Mouse (Mus musculus) NIH3T3 (cell line): ENCODE measurements at regions not wholly inside any gene's neighbourhood (a gene's known extent, or its start where the extent isn't known, plus 50 kb on each side); places are given as distances from the start of the nearest gene placed in this dataset.

Source experiments
- DNase-seq: peaks from one replicate; pipeline ENCODE4 v3.0.0-alpha.2; 2012; ENCODE audit warnings: low read depth

DNA sequence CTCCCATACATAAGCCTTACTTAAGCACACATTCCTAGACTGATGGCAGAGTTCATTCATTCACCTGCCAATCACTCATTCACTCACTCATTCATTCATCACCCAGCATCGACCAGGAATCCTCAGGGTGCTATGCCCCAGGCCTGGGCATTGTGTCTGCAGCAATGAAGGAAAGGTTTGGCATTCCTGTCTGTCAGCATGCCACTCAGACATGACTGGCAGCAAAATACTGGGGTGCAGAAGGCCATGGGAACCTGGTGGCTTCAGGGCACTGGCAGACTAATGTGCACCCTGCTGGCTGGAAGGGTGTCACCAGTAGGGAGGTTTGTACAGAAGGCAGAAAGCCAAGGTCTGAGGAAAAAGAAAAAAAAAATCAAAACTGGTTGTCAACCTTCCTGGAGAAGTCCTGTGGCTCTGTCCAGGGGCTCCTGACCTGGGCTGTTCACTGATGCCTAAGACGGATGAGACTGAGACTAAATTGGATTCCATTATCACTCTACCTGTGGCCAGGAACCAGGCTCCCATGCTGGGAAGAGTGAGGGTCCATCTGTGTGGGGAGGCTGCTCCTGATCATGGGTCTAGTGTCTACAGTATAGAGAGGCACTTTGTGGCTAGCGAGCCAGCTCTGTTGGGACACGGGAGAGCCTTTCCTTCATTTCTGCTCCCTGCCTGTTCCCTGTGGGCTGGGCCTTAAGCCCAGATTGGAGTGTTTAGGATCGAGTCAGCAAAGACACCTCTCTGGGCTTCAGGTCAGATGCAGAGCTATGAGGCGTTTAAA, 104.1 kb downstream of the Cstad start:
- DNase-seq: no peak

DNA sequence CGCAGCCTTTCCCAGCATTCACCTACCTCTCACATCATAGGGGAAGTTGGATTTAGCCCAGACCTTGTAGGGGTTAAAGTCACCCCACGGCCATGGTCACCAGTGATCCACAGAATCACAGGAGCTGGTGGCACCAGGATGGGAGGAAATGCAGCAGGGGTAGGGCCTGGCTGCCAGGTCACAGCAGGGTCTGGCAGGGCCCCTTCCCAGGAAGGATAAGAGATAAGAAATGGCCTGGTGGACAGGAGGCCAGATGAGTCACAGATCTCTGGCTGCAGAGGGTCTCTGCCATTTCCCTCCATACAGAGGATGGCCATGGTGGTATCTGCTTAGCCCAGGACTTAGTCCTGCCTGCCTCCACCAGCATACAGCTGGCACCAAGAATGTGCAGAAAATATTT, 103.0 kb downstream of the Cstad start:
- DNase-seq: no peak

DNA sequence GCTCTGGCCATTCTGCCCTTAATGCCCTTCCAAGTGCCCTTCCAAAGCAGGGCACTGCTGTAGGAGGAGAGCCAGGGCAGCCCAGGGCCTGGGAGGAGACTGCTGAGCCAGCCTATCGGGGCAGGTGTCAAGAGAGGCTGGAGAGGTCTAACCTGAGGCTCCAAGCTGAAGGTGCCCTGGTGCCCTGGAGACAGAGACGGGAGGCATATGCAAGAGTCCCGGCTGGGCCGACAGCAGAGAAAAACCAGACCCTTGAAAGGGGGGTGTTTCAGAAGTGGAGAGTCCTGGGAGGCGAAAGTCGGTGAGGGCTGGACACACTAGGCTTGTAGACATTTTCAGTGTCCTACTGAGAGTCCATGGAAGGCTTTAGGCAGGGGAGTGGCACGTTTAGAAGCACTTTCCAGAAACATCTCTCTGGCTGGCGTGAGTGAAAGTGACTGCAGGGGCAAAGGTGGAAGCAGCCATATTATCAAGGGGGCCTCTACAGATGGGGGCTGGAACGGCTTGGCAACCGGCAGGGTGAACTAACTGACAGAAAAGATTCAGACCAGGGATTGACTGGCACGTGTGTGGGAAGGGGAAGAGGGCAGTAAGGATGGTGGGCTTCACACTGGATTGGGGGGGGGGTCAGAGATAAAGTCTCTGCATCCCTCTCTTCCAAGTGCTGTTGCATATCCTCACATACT, 101.1 kb downstream of the Cstad start:
- no peak for DNase-seq

DNA sequence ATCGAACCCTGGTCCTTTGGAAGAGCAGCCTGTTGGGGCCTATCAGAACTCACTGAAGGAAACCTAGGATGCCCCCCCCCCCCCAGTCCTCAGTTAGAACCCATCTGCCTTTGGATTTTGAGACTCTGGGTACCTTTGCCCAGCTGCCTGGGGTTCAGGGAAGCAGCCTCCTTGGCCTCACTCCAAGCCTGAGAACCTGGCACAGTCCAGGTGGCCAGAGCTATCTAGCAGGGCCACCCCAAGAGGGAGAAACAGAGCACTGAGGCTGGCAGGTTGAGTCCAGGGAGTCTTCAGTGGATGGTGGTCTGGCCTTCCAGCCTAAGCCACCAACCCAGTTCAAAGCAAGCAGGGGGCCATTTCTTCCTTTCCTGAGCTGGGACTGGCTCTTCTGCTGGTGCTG, 100.2 kb downstream of the Cstad start:
- no peak for DNase-seq

DNA sequence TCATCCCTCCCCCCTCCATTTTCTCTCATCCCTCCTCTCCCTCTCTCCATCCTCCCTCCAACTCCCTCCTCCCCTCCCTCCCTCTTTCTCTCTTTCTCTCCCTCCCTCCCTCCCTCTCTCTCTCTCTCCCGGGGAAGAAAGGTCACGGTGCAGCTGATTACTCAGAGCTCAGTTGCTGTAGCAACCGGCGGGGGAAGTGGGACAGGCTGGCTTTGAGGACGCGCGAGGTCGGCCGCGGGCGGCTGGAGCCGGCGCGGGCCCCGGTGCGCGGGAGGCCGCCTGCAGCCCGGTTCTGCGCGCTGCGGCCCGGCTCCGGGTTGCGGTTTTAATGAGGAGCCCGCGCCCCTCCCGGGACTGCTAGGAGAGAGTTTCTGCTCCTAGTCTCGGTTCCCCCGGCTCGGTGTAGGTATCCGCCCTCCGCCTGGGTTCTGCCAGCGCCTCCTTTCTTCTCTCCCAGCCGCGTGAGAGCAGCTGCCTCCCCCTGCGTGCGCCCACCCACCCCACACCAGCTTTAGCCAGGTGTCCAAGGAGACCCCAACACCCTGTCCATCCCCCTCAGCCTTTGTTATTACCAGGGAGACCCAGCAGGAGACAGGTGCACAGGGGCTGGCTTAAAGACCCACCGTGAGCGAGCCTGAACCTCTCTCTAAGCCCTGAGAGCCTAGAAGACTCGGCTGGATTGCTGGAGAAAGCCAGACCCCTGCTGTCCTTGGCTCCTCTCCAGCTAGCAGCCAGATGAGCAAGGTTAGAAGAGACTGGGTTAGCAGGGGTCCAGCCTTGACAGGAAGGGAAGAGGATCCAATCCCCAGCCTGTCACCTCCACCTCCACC, 98.6 kb downstream of the Cstad start:
- peak; percentile 95 for DNase-seq

DNA sequence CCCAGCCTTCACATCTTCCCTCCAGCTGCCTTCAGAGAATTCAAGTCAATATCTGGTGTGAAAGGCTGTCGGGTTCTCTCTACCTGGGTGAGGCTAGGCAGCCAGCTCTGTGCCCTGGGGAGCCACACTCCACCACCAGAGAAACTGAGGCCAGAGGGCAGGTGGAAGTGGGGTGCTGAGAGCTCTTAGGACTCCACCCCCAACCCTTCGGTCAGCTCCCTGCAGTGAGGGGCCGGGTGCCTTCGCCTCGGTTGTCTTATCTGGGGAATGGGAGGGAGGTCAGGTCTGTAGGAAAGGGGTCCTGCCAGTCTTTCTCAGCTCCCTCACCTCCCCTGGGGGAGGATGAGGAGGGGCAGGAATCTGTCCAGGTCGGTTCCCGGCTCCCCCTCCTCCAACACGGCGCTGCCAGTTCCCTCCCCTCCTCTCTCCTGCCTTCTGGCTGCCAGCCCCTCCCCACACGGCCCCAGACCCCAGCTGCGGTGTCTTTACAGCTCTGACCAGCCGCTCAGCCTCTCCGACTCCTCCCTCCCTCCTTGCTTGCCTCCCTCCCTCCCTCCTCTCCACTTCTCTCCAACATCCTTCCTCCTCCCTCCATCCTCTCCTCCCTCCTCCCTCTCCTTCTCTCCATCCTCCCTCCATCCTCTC, 97.8 kb downstream of the Cstad start:
- no peak for DNase-seq

DNA sequence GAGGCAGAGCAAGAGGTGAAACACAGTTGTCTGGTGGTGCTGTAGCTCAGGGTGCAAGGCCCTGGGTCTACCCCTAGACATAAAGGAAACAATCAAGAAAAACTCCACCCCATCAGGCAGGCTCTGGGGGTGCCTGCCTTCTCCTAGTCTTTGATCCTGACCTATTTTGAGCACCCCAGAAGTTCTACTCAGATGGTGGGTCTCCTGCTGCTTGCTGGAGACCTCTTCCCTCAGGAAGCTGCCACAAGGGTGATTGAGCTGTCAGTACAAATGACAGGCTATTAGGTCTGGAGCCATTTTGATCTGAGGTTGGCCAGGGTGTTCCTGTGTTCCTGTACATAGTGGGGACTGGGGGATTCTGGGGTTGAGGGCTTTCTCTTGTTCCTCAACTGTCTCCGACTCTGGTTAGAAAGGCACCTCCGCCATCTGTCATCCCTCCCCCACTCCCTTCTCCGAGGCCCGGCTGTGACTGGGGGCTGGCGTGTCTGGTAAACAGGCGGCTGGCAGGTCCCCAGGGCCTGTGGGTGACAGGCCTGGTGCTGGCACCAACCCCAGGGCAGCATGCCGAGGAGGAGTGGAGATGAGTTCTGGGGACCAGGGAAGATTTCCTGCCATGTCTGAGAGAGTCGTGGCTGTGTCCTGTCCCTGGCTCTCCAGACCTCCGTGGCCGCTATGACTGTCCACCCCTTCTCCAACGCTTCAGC, 97.2 kb downstream of the Cstad start:
- DNase-seq: no peak

DNA sequence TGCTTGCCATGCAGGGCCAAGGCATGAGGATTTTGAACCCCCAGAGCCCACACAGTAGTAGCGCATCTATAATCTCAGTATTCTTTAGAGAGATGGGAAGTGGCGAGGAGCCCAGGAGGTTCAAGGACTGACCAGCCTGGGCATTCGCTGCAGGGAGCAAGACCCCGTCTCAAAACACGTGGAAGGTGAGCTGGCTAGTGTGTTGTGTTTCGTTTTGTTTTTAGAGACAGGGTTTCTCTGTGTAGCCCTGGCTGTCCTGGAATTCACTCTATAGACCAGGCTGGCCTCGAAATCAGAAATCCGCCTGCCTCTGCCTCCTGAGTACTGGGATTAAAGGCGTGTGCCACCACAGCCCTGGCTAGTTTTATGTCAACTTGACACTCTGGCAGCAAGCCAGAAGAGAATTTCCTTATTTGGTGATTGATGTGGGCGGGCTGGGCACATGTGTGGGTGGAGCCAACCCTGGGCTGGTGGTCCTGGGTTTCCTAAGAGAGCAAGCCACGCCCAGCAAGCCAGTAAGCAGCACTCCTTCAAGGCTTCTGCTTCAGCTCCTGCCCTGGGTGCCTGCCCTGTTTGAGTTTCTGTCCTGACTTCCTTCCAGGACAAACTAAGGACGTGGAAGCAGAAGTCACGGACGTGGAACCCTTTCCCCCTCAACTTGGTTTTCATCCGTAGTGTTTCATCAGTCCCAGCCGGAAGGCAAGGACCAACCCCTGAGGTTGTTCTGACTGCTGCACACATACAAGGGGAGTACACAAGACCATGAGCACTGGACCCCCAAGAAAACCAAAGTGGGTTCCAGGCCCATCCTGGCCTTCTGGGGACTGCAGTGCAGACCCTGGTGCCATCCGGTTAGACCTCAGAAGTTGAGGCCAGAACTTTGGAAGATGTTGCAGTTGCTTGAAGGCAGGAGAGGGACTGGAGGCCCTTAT, 96.4 kb downstream of the Cstad start:
- DNase-seq: peak; percentile 54

DNA sequence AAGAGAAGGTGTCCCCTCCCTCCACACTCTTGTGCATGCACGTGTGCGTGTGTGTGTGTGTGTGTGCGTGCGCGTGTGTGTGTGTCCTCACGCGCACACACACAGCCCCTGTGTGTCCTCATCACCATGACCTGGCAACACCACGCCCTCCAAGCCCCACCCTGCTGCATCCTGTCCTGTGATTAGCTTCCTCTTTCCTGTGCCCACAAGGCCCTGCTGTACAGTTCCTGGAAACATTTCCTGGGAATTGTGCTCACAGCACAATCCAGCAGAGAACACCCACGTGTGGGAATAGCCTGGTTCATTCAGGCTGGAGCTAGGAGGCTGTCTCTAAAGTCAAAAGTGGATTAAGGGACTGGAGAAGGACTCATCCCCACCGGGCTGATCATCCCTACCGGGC, 95.5 kb downstream of the Cstad start:
- DNase-seq: no peak

DNA sequence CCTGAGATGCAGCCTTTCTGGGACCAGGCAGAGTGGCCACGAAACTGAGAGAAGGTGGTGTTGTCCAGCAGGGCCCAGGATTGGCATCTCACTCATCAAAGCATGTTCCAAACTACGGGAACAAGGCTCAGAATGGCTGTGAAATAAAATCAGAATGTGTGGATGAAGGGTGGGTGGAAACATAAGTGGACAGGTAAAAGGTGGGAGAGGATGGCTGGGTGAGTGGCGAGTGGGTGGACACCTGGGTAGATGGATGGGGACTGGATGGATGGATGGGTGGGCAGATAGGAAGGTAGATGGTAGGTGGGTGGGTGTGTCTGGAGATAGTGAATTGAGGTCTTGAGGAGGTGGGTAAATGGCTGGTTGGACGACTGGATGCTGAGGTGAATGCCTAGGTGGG, 93.6 kb downstream of the Cstad start:
- no peak for DNase-seq

DNA sequence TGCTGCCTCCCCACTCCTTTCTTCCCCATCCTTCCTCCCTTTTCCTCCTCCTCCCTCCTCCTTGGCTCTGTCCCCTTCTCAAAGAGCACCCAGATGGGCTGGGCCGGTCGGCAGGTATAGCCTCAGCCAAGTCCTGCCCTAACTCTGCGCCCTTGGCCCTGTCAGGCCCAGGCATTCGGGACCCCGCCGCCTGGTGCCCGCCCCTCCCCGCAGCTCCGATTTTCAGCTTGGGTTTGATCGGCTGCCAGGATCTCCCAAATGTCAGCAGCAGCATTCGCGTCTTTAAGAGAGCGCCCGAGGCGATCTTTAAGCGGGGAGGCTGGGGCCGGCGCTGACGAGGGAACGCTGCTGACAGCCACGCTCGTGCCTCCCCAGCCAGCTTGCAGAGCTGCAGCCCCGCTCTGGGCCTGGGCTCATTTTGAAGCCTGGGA, 92.3 kb downstream of the Cstad start:
- DNase-seq: peak; percentile 83

DNA sequence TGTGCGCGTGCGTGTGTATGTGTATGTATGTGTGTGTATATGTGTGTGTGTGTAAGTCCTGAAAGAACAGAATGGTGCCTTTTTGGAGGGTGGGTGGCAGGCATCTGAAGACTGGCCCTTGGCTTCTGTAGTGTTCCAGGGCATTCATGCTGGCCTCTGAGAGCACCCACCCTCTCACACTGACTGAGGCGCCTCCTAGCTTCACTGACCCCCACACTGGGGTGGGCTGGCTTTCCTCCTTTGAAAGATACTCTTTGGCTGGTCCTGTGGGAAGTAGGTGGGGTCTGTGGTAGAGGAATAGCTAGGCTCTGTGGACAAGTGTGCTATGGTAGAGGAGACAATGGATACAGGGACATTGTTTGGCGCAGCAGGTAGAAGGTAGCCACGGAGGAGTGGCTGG, 91.5 kb downstream of the Cstad start:
- no peak for DNase-seq

DNA sequence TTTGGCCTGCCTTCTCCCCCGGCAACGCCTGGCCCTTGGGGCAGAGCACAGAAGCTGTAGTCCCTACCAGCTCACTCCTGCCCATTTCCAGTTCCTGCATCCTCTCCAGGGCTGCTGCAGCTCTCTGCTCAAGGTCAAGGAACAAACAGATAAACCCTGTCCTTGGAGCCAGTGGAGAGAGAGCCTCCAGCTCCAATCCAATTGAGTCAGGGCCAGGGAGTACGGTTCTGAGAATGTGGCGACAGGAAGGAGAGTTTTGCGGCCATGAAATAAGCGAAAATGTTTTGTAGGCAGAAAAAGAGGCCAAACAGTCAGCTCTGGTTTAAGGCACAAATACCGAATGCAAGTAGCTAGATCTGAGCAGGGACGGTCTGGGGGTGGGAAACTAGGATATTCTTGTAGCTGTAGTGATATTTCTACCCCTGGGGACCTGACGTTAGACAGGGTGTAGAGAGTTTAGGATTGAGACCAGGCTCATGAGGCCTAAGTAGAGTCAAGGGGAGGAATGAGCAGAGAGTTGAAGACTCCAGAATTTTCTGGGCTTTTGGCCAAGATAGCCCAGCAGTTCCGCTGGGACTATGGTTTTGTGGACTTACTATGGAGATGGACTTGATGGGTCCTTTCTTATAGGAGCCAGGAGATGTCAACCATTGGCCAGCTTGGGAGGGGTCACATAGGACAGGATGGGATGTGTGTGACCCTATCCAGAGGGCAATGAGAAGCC, 90.5 kb downstream of the Cstad start:
- peak; percentile 81 for DNase-seq

DNA sequence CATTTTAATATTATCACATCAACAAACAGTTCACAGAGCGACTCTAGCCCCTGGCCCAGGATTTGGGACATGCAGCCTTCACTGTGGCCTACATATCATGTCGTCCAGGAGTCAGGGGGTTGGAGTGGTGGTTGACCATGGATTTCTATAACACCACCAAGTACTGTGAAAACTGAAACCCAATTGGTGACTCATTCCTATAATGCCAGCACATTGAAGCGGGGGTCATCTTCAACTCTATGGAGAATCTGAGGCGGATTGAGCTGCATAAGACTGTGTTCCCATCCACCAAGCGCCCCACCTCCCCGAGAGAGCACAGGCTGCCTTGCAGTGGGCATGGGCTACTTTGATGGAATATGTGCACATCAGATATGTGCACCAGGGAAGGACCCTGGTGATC, 89.6 kb downstream of the Cstad start:
- DNase-seq: peak; percentile 45

DNA sequence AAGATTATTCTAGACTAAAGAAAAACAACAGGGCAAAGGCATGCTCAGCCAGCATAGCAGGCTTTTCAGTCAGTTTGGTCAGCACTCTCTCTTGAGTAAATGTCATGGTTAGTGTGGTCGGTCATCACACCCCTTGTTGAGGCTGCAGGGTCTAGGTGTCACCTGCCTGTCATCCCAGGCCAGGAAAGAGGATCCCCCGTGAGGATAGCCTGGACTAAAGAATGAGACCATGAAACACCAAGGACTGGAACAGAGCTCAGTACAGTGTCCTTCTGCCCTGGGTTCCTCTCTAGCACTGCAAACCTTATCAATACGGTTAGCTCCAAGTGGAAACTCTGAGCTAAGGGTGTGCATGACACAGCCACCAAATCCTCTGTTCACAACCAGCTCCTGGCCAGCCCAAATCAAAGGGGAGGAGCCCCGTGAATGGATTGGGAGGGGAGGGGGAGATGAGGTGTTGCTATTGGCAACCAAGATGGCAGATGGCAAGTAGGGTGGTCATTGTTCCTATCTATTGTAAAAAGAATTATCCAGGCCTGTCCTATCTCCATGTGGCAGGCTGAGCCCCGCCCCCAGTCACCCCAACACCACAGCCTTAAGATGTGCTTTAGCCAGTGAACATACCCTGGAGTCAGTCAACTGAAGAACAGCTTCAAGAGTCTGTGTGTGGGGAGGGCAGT, 87.4 kb downstream of the Cstad start:
- DNase-seq: no peak

DNA sequence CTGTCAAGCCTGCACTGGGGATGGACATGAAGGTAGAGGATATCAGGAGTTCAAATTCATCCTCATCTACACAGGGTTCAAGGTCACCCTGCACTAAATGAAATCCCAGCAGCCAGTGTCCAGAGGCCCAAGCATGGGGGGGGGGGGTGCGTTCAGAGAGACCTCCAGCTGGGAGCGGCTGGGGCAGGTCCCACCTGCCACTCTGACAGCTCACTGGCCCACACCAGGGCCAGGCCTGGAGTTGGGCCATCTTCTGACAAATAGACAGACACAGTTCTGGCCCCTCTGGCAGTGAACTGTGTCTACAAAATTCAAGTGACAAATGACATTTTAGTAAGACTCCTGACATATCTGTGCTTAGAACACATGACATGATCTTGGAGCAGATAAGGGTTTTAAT, 86.8 kb downstream of the Cstad start:
- no peak for DNase-seq

DNA sequence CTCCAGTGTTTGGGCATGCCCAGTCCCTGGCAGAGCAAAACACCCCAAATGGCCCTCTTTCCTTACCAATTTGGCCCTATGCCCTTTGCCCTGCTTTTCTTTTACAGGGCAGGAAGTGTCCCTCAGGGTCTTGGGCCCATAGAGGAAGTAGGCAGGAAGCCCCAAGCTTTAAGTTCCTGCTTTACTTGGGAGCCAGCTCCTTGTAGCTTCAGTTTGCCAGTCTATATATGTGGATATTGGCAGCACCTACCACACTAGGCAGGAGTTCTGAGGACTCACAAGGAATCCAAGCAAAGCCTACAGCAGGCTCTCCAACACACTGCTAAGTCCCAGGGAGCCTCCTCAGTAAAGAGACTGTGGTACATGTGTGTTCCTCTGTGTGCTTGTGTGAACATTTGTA, 84.2 kb downstream of the Cstad start:
- DNase-seq: no peak

DNA sequence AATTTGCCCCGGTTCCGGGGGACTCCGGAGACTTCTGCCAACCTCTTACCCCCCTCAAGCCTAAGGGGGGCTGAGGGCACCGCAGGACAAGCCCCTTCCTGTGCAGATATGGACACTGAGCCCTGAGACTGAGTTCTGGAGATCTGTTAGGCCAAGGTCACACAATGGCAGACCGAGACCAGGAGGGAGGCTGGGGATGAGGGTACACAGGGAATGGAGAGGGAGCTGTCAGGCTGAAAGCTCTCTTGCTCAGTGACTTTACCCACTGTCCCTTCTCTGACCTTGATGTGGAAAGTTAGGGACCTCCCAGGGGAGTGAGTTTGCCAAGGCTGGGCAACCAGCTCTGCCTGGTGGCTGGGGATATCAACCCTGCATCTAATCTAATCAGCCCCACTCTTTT, 82.7 kb downstream of the Cstad start:
- peak; percentile 50 for DNase-seq

DNA sequence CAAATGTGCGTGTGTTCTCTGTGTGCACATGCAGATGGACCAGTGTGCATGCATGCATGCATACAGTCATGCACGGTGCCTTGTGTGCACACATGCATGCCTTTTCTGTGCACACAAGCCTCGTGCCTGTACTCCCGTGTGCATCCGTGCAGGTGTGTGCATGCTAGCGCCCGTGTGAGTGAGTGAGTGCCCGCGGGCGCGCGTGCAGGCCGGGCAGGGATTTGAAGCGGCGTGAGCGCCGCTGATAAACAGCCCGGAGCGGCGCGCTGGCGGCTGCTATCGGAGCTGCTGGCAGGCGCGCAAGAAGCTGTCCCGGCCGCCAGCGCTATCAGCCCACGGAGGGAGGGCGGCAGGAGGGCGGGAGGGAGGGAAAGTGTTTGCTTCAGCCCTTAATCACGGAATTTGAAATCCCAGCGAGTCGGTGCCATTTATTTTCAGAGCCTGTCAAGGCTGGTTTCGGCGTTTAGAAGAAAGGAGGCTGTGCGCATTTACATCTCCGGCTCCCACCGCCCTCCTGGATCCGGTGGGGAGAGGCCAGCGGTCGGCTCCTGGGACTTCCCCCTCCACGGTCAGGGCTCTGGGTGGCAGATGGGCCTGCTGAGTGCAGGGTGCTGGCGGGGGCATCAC, 82.1 kb downstream of the Cstad start:
- peak; percentile 91 for DNase-seq
